Mouse (Mus musculus) olfactory bulb, adult 2 months (tissue): ENCODE data around the gene Pfn1. TPM values are rescaled to one million over a fixed set of nuclear protein-coding genes. Genes with fewer than 3 reads are reported as not detected.

ENCODE experiments used
- H3K27ac ChIP-seq: fragments of 200-500 bp; 2 replicates; pipeline ENCODE4 v1.5.1; 2012; ENCODE audit warnings: low read depth, low read length; ENCODE audit not compliant: insufficient read depth
- H3K4me1 ChIP-seq: fragments of 200-500 bp; 2 replicates; pipeline ENCODE4 v1.6.1; 2012; ENCODE audit warnings: low read length; ENCODE audit not compliant: control insufficient read depth, insufficient read depth
- H3K4me3 ChIP-seq: fragments of 200-500 bp; 2 replicates; pipeline ENCODE4 v1.5.1; 2012; ENCODE audit warnings: mild to moderate bottlenecking, low read depth, low read length, moderate library complexity; ENCODE audit not compliant: insufficient read depth
- CTCF ChIP-seq: fragments of 200-500 bp; IDR thresholded peaks from 2 replicates; pipeline ENCODE4 v1.5.1; 2012; ENCODE audit warnings: low read depth, mild to moderate bottlenecking, low read length, moderate library complexity; ENCODE audit not compliant: insufficient read depth
- POLR2A ChIP-seq: fragments of 200-500 bp; IDR thresholded peaks from 2 replicates; pipeline ENCODE4 v1.6.1; 2012; ENCODE audit warnings: mild to moderate bottlenecking, low read depth, low read length, moderate library complexity; ENCODE audit not compliant: insufficient read depth
- WGBS: fragments of 180-500 bp; shearing (Covaris S2); methylation state at CpG from one replicate; pipeline ENCODE4 v1.1.7; 2018; 5-methylcytosine and 5-hydroxymethylcytosine counted together
- polyA plus RNA-seq: library from polyadenylated mRNA; stranded (reverse); fragments of >200 nt; gene quantifications from 2 replicates; pipeline ENCODE4 v1.2.4, GENCODE M21; 2012; ENCODE audit warnings: low replicate concordance; ENCODE audit not compliant: missing spikeins, insufficient read depth, insufficient read length

The Pfn1 gene
- polyA plus RNA-seq, 1 experiment, result 496 TPM

DNA sequence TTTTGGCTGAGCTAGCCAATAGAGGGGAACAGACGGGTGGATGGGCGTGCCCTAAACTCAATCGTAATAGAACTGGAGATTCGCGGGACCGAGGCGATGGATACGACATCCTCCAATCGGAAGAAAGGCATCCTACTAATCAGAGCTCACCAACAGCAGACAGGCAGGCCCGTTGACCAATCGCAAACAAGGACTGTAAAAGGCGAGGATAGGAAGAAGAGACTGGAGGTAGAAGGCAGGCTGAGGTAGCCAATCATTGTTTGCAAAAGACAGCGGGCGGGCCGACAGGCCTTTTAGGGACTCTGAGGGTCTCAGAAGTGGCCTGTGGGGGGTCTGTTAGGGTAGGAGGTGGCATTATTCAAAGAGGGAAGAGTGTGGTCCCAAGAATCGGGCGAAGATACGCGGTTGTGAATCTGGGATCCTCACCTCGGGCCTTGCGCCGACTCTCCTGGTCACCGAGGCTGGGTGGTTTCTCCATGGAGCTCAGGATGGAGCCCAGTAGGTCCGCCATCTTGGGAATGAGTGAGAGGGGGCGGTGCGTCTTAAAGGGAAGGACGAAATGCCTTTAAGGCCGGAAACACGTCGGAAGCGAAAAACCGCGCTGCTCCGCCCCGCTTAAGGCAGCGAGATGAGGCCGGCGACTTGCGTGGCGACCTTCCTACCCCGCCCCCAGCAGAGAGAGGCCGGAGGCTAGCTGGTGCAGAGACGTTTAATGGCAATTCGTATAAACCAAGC, 14.5 kb upstream of the Pfn1 start, which contains the start of gene Spag7:
Spag7 (minus strand) TSS at position 646 of the 735 bp plus-strand sequence.
- H3K27ac ChIP-seq, result peak within 1 kb of the TSS; percentile 96
- peaks cover 15% of the 10 kb centered on the region for H3K4me1 ChIP-seq
- TF ChIP-seq CTCF, result no peak
- TF ChIP-seq POLR2A, result peak; percentile 86
- peak within 1 kb of the TSS; percentile 70 for H3K4me3 ChIP-seq
- under 1% methylated on average over 44 of the region's 44 CpGs for WGBS

DNA sequence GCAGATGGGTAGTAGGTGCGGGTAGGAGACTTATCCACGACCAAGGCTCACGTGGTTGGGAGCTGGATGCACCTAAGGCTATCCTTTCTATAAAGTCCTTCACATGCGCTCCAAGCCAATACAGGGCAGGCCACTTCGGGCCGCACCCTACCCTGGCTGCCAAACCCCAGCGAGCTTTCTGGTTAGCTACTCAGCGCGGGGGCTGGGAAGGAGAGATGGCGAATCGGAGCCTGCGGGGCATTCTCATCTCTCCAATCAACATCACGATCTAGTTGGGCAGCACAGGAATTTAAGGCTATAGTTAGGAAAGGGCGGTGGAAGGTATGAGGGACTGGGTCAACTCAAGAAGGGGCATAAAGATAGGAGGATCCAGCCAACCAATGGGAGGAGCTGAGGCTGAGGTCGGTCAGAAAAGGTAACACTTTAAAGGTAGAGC, 13.9 kb upstream of the Pfn1 start:
- peaks cover 15% of the 10 kb centered on the region for H3K4me1 ChIP-seq
- under 1% methylated on average over 15 of the region's 15 CpGs for WGBS
- no peak for TF ChIP-seq POLR2A
- TF ChIP-seq CTCF, result no peak
- peak overlapping the region; percentile 50 for H3K4me3 ChIP-seq
- peak overlapping the region; percentile 14; the same call in 1 of the 2 replicates for H3K27ac ChIP-seq

- no peak overlapping the region for H3K4me3 ChIP-seq
- H3K4me1 ChIP-seq, result peaks cover 15% of the 10 kb centered on the region
- H3K27ac ChIP-seq, result no peak overlapping the region
- WGBS, result 64% methylated on average over 14 of the region's 14 CpGs
- no peak for TF ChIP-seq POLR2A
Measured at GRCm38 (mm10) chr11:70667271-70668150, 13.1 kb upstream of the Pfn1 start.

GRCm38 (mm10) chr11:70666687-70667086, 12.2 kb upstream of the Pfn1 start:
- TF ChIP-seq POLR2A (no peak), CTCF (no peak)
- Histone ChIP-seq H3K4me3 (no peak overlapping the region), H3K4me1 (peaks cover 13% of the 10 kb centered on the region), H3K27ac (no peak overlapping the region)
- 95% methylated on average over 8 of the region's 8 CpGs for WGBS

GRCm38 (mm10) chr11:70664741-70665140, 10.3 kb upstream of the Pfn1 start:
- Histone ChIP-seq H3K4me1 (no peaks in the 10 kb centered on the region), H3K27ac (no peak overlapping the region), H3K4me3 (no peak overlapping the region)
- 93% methylated on average over 9 of the region's 9 CpGs for WGBS
- TF ChIP-seq POLR2A (no peak), CTCF (no peak)

- H3K4me1 ChIP-seq, result no peaks in the 10 kb centered on the region
- 82% methylated on average over 6 of the region's 6 CpGs for WGBS
- no peak overlapping the region for H3K27ac ChIP-seq
- no peak overlapping the region for H3K4me3 ChIP-seq
- TF ChIP-seq POLR2A (no peak), CTCF (no peak)
Measured at GRCm38 (mm10) chr11:70663957-70664356, 9.5 kb upstream of the Pfn1 start.

GRCm38 (mm10) chr11:70663101-70663500, 8.7 kb upstream of the Pfn1 start:
- TF ChIP-seq POLR2A, result no peak
- no peak for TF ChIP-seq CTCF
- Histone ChIP-seq H3K27ac (no peak overlapping the region), H3K4me3 (no peak overlapping the region), H3K4me1 (no peaks in the 10 kb centered on the region)
- WGBS, result 92% methylated on average over 8 of the region's 8 CpGs

GRCm38 (mm10) chr11:70660571-70660970, 6.1 kb upstream of the Pfn1 start:
- WGBS, result 91% methylated on average over 8 of the region's 8 CpGs
- H3K4me1 ChIP-seq, result peaks cover 11% of the 10 kb centered on the region
- H3K27ac ChIP-seq, result no peak overlapping the region
- TF ChIP-seq CTCF, result no peak
- TF ChIP-seq POLR2A, result no peak
- no peak overlapping the region for H3K4me3 ChIP-seq

DNA sequence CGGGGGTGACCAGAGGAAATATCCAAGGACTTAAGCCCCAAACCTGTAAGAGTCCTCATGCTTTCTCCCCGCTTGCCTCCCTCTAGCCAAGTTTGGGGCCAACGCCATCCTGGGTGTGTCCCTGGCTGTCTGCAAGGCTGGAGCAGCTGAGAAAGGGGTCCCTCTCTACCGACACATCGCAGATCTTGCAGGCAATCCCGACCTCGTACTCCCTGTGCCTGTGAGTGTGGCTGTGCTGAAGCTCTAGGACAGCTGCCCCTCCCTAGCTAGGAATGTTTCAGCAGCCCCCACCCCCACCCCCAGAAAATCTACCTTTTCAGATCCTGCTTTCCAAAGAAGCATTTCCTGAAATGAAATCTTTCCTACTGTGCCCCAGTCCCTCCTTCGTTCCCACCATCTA, 4.5 kb upstream of the Pfn1 start:
- 85% methylated on average over 8 of the region's 8 CpGs for WGBS
- TF ChIP-seq CTCF (no peak), POLR2A (no peak)
- H3K4me1 ChIP-seq, result peaks cover 13% of the 10 kb centered on the region
- no peak overlapping the region for H3K27ac ChIP-seq
- H3K4me3 ChIP-seq, result no peak overlapping the region
